ENCODE assay signal across 14 mouse cellular contexts in the genomic region with DNA sequence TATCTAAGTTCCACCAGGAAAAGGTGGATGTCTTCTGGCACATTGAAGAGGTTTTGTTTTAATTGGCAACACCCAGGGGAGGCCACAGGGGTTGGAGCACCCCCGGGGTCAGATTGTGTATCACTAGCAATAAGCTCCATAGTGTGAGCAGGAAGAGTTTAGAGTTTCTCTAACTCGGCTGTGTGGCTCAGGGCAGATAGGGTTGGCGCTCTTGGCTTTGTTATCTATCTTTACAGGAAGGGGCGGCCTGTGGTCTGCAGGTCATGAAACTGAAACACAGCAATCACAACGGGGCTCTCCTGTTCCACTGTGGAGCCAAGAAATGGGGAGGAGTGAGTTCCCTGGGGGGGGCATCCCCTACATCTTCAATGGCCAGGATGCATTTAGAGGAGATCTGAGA. TPM values are rescaled to one million over a fixed set of nuclear protein-coding genes. Genes with fewer than 3 reads are reported as not detected.
DNase-seq lines count a peak whose midpoint lies in the region; ATAC-seq lines count a peak whose summit lies in the region.
"Had no signal": no experiment of that assay in that cellular context is flagged by ENCODE, and none has a peak within 500 bp of the region (broad histone marks: within the 10 kb centered on the region; RNA-seq: fewer than 3 reads in every experiment).

No protein-coding gene starts in this region.

- no peaks in the 10 kb centered on the region for H3K9me3 ChIP-seq in heart, embryonic 16.5 days (replicated peaks; ENCODE audit: control insufficient read depth, low read length)
- no peaks in the 10 kb centered on the region for H3K9me3 ChIP-seq in embryonic facial prominence, embryonic 10.5 days
- H3K9me3 ChIP-seq in liver, embryonic 16.5 days (replicated peaks; ENCODE audit: control insufficient read depth, low read length): no peaks in the 10 kb centered on the region
- H3K9me3 ChIP-seq in forebrain, embryonic 12.5 days: no peaks in the 10 kb centered on the region

- no peak for DNase-seq in heart, postnatal 10 days
- DNase-seq in CD4-positive, CD25-positive, alpha-beta regulatory T cell, adult 2 months (ENCODE audit: low read depth, low spot score): peak; percentile 37
- DNase-seq in embryonic facial prominence, embryonic 10.5 days (ENCODE audit: low spot score): no peak
- DNase-seq in cerebellum, adult 11-12 months: no peak
- no peak for DNase-seq in kidney, adult 9 months
- DNase-seq: cerebellum, postnatal 10 days; heart, adult 11 months; kidney, postnatal 25 days had no signal

- H3K4me3 ChIP-seq in heart, embryonic 16.5 days (ENCODE audit: low read length): no peak overlapping the region
- no peak overlapping the region for H3K4me3 ChIP-seq in embryonic facial prominence, embryonic 10.5 days
- H3K4me3 ChIP-seq in liver, embryonic 16.5 days (ENCODE audit: low read depth, low read length): no peak overlapping the region
- no peak overlapping the region for H3K4me3 ChIP-seq in forebrain, embryonic 12.5 days (replicated peaks)
- H3K4me3 ChIP-seq: myocyte had no signal

- ATAC-seq in heart, embryonic 16.5 days (replicated peaks; ENCODE audit: extremely low read depth, insufficient read depth, low FRiP score): peak; percentile 25; the same call in 1 of the 2 replicates
- peak; percentile 57 for ATAC-seq in liver, embryonic 16.5 days (ENCODE audit: low read depth)
- ATAC-seq in forebrain, embryonic 12.5 days (ENCODE audit: low FRiP score): no peak
- ATAC-seq: hindbrain, postnatal 0 days had no signal

- H3K4me1 ChIP-seq in heart, embryonic 16.5 days (ENCODE audit: control insufficient read depth, insufficient read depth, low read length): peaks cover 11% of the 10 kb centered on the region
- peaks cover 70% of the 10 kb centered on the region for H3K4me1 ChIP-seq in embryonic facial prominence, embryonic 10.5 days
- peaks cover 49% of the 10 kb centered on the region for H3K4me1 ChIP-seq in liver, embryonic 16.5 days (ENCODE audit: control insufficient read depth, low read depth, low read length)
- H3K4me1 ChIP-seq in forebrain, embryonic 12.5 days: peaks cover 43% of the 10 kb centered on the region

- H3K36me3 ChIP-seq in heart, embryonic 16.5 days (ENCODE audit: control insufficient read depth, insufficient read depth): no peaks in the 10 kb centered on the region
- H3K36me3 ChIP-seq in embryonic facial prominence, embryonic 10.5 days (replicated peaks): no peaks in the 10 kb centered on the region
- H3K36me3 ChIP-seq in liver, embryonic 16.5 days (ENCODE audit: control insufficient read depth, insufficient read depth): no peaks in the 10 kb centered on the region
- H3K36me3 ChIP-seq in forebrain, embryonic 12.5 days (replicated peaks): no peaks in the 10 kb centered on the region

- 0 out of 2 replicates have a peak, but pooled peaks cover 2% of the 10 kb centered on the region for H3K27me3 ChIP-seq in heart, embryonic 16.5 days (ENCODE audit: control insufficient read depth, insufficient read depth, low read length)
- H3K27me3 ChIP-seq in embryonic facial prominence, embryonic 10.5 days (replicated peaks; ENCODE audit: low read depth, poor library complexity, severe bottlenecking): no peaks in the 10 kb centered on the region; the same call in 1 of the 2 replicates
- no peaks in the 10 kb centered on the region for H3K27me3 ChIP-seq in liver, embryonic 16.5 days (ENCODE audit: control insufficient read depth, insufficient read depth, low read depth, low read length)
- H3K27me3 ChIP-seq in forebrain, embryonic 12.5 days: no peaks in the 10 kb centered on the region; the same call in 1 of the 2 replicates

- 38% methylated on average over 5 of the region's 5 CpGs for WGBS in heart, embryonic 16.5 days
- 53% methylated on average over 5 of the region's 5 CpGs for WGBS in embryonic facial prominence, embryonic 10.5 days
- 15% methylated on average over 5 of the region's 5 CpGs for WGBS in liver, embryonic 16.5 days (ENCODE audit: insufficient replicate concordance)
- 65% methylated on average over 5 of the region's 5 CpGs for WGBS in forebrain, embryonic 12.5 days

- H3K4me2 ChIP-seq in heart, embryonic 16.5 days (ENCODE audit: low read depth, low read length): no peak overlapping the region
- H3K4me2 ChIP-seq in liver, embryonic 16.5 days (ENCODE audit: low read depth, low read length): no peak overlapping the region; the same call in 1 of the 2 replicates
- H3K4me2 ChIP-seq in forebrain, embryonic 12.5 days: no peak overlapping the region

- peak overlapping the region; percentile 30; the same call in 1 of the 2 replicates for H3K27ac ChIP-seq in heart, embryonic 16.5 days (ENCODE audit: low read length)
- H3K27ac ChIP-seq in embryonic facial prominence, embryonic 10.5 days (replicated peaks): peak overlapping the region; percentile 77
- H3K27ac ChIP-seq in liver, embryonic 16.5 days (ENCODE audit: low read length): 0 out of 2 replicates have a peak overlapping the region, but pooled peaks have one; percentile 11
- no peak overlapping the region for H3K27ac ChIP-seq in forebrain, embryonic 12.5 days
- H3K27ac ChIP-seq: hindbrain, postnatal 0 days; macrophage had no signal

- intact Hi-C loops in heart, postnatal 10 days (cut with DNase I): no loop called here

- no peak overlapping the region for H3K9ac ChIP-seq in heart, embryonic 16.5 days (ENCODE audit: low read length)
- H3K9ac ChIP-seq in liver, embryonic 16.5 days (ENCODE audit: low read depth, low read length): no peak overlapping the region
- H3K9ac ChIP-seq in forebrain, embryonic 12.5 days: no peak overlapping the region

RNA-seq across cellular contexts. Expression of gene Smad3, which starts 27.7 kb away (rescaled TPM):
- polyA plus RNA-seq in heart, embryonic 16.5 days (2015; fragmentation: Nextera tagmentation; extraction: Ambion mirVana): 12.5 and 13.7 TPM in 2 replicates
- total RNA-seq in heart, postnatal 10 days (2021): 10 to 100 TPM; 17.0 to 22.6 TPM
- polyA plus RNA-seq in embryonic facial prominence, embryonic 10.5 days (2016; fragmentation: Nextera tagmentation; extraction: Ambion mirVana): 23.4 and 25.5 TPM in 2 replicates
- 2.7 TPM in 2 replicates for polyA plus RNA-seq in liver, embryonic 16.5 days (2015; fragmentation: Nextera tagmentation; extraction: Ambion mirVana)
- 23.1 and 23.6 TPM in 2 replicates for polyA plus RNA-seq in forebrain, embryonic 12.5 days (2016; fragmentation: Nextera tagmentation; extraction: Ambion mirVana)
